Mouse (Mus musculus) left cerebral cortex, adult 11 months (tissue): ENCODE results near the gene Entpd2.

Source experiments
- DNase-seq: peaks from one replicate; pipeline ENCODE4 v3.0.0; 2022; ENCODE audit warnings: low spot score

Gene Entpd2

GRCm38 (mm10) chr2:25429435-25430180, 33.9 kb downstream of the Entpd2 start:
- DNase-seq, result no peak

GRCm38 (mm10) chr2:25430395-25431233, 34.9 kb downstream of the Entpd2 start:
- peak; percentile 58 for DNase-seq

GRCm38 (mm10) chr2:25431308-25431855, 35.7 kb downstream of the Entpd2 start:
- DNase-seq, result no peak

- DNase-seq, result no peak
Observed at GRCm38 (mm10) chr2:25432326-25433098, 36.8 kb downstream of the Entpd2 start.

- DNase-seq, result no peak
Observed at GRCm38 (mm10) chr2:25433101-25433500, 37.4 kb downstream of the Entpd2 start.

GRCm38 (mm10) chr2:25434292-25434691, 38.6 kb downstream of the Entpd2 start:
- DNase-seq, result no peak

- no peak for DNase-seq
Observed at GRCm38 (mm10) chr2:25436286-25436820, 40.7 kb downstream of the Entpd2 start.

- no peak for DNase-seq
Observed at GRCm38 (mm10) chr2:25441067-25441466, 45.4 kb downstream of the Entpd2 start.

GRCm38 (mm10) chr2:25442682-25443081, 47.0 kb downstream of the Entpd2 start:
- DNase-seq, result no peak
